Mouse (Mus musculus) liver, adult 2 months (tissue): ENCODE measurements at regions not wholly inside any gene's neighbourhood (a gene's known extent, or its start where the extent isn't known, plus 50 kb on each side); places are given as distances from the start of the nearest gene placed in this dataset.

Experiments used
- DNase-seq: peaks from one replicate; pipeline ENCODE4 v3.0.0-alpha.2; 2011; ENCODE audit warnings: low read depth, low spot score; ENCODE audit errors: extremely low read depth
- H3K27ac ChIP-seq: fragments of 200-500 bp; replicated peaks from 2 replicates; pipeline ENCODE4 v1.5.1; 2012; ENCODE audit warnings: low read depth, mild to moderate bottlenecking, control low read depth, inconsistent platforms, low read length; ENCODE audit not compliant: insufficient read depth
- H3K27me3 ChIP-seq: fragments of 200-500 bp; 2 replicates; pipeline ENCODE4 v1.6.1; 2012; ENCODE audit warnings: mild to moderate bottlenecking, moderate library complexity, low read length, inconsistent platforms; ENCODE audit not compliant: control insufficient read depth, insufficient read depth
- H3K36me3 ChIP-seq: fragments of 200-500 bp; 2 replicates; pipeline ENCODE4 v1.6.1; 2012; ENCODE audit warnings: low read length, inconsistent platforms; ENCODE audit not compliant: control insufficient read depth, insufficient read depth
- H3K4me1 ChIP-seq: fragments of 200-500 bp; 2 replicates; pipeline ENCODE4 v1.6.1; 2011; ENCODE audit warnings: low read length; ENCODE audit not compliant: control insufficient read depth, insufficient read depth
- H3K4me3 ChIP-seq: fragments of 200-500 bp; 2 replicates; pipeline ENCODE4 v1.5.1; 2011; ENCODE audit warnings: low read depth, mild to moderate bottlenecking, control low read depth, low read length, moderate library complexity; ENCODE audit not compliant: insufficient read depth
- H3K79me2 ChIP-seq: fragments of 200-500 bp; 2 replicates; pipeline ENCODE4 v1.6.1; 2012; ENCODE audit warnings: inconsistent platforms, mild to moderate bottlenecking, low read length, moderate library complexity; ENCODE audit not compliant: control insufficient read depth, insufficient read depth
- H3K9ac ChIP-seq: fragments of 200-500 bp; 2 replicates; pipeline ENCODE4 v1.6.1; 2012; ENCODE audit warnings: low read depth, mild to moderate bottlenecking, control low read depth, inconsistent platforms, low read length
- CTCF ChIP-seq: fragments of 200-500 bp; IDR thresholded peaks from 2 replicates; pipeline ENCODE4 v1.5.1; 2011; ENCODE audit warnings: low read depth, low read length, control low read depth
- POLR2A ChIP-seq: fragments of 200-500 bp; IDR thresholded peaks from 2 replicates; pipeline ENCODE4 v1.6.1; 2011; ENCODE audit warnings: low read length, control low read depth; ENCODE audit not compliant: insufficient read depth; ENCODE audit errors: extremely low read depth
- WGBS: fragments of 180-500 bp; shearing (Covaris S2); methylation state at CpG from one replicate; pipeline ENCODE4 v1.1.7; 2018; 5-methylcytosine and 5-hydroxymethylcytosine counted together

DNA sequence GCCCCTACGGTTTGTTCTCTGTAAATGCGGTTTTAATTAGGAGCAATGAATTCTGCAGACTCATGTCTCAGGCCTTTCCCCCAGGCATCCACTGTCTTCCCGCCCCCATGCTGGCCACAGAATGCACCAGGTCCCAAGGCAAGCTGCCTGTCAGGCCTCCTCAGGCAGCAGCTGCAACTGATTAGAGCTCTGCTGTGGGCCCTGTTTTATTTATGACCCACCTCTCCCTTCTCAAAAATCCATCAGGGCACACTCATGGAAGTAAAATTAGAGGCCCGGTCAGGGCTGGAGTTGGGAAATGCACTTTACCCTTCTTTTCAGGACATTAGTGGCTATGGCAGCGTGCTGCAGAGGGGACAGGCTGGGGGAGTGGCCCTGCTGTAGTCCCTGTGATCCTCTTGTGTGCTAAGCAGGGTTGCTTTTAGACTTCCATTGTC is 93.9 kb upstream of the S1pr3 start:
- no peak overlapping the region for H3K27ac ChIP-seq
- no peak for DNase-seq
- TF ChIP-seq CTCF: no peak
- WGBS: 64% methylated on average over 5 of the region's 5 CpGs
- H3K4me3 ChIP-seq: no peak overlapping the region
- H3K4me1 ChIP-seq: no peaks in the 10 kb centered on the region; the same call in 1 of the 2 replicates
- H3K9ac ChIP-seq: no peak overlapping the region
- no peaks in the 10 kb centered on the region for H3K27me3 ChIP-seq
- no peaks in the 10 kb centered on the region for H3K79me2 ChIP-seq
- H3K36me3 ChIP-seq: no peaks in the 10 kb centered on the region

DNA sequence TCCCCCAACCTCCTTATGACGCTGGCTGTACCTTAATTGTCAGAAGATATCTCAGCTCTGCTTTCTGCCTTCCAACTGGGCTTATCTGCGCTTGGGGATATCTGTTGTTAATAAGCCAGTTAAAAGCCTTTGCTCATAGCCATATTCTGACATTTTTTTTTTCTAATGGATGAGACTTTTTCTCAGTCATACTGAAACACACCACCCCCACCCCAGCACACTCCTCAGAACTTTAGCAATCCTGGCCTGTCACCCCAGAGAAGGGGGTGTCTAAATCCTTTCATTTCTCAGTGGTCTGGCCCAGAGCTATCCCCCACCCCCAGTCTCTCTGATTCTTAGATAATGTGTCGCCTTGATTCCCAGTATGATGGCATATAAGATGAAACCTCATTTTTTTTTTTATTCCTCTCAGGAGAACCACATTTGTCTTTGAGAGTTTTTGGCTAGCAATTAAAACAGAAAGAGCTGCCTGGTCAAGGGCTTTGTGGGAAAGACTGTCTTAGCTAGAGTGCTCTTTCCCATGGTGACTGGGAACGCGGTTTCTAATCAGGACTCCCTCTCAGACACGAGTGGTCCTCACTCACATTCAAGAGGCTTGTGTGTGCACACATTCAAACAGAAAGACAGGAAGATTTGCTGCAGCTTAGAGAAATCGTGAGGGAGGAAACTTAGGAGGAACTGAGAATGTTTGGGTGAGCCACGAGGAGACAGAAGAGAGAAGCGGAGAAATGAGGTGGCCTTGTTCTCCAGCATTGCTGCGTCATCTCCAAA is 93.2 kb upstream of the S1pr3 start:
- Histone ChIP-seq H3K9ac (no peak overlapping the region), H3K36me3 (no peaks in the 10 kb centered on the region), H3K4me3 (no peak overlapping the region), H3K27me3 (no peaks in the 10 kb centered on the region), H3K4me1 (no peaks in the 10 kb centered on the region; the same call in 1 of the 2 replicates), H3K27ac (0 out of 2 replicates have a peak overlapping the region, but pooled peaks have one; percentile 30), H3K79me2 (no peaks in the 10 kb centered on the region)
- WGBS: 67% methylated on average over 10 of the region's 10 CpGs
- TF ChIP-seq POLR2A (no peak), CTCF (no peak)
- peak; percentile 15 for DNase-seq

DNA sequence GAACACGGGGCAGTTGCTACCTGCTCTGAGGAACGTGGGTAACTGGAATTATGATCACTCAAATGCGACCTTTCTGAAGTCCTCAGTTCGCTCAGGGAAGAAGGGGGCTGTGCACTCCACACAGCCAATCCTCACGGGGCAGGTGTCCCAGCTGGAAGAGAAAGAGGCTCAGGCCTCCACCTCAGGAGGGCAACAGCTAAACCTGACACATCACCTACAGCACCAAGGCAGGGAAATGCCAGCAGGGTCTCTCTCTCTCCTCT is 92.7 kb upstream of the S1pr3 start:
- 71% methylated on average over 5 of the region's 5 CpGs for WGBS
- Histone ChIP-seq H3K27ac (0 out of 2 replicates have a peak overlapping the region, but pooled peaks have one; percentile 30), H3K4me3 (no peak overlapping the region), H3K79me2 (no peaks in the 10 kb centered on the region), H3K4me1 (no peaks in the 10 kb centered on the region; the same call in 1 of the 2 replicates), H3K27me3 (no peaks in the 10 kb centered on the region), H3K36me3 (no peaks in the 10 kb centered on the region), H3K9ac (no peak overlapping the region)
- no peak for TF ChIP-seq CTCF
- no peak for TF ChIP-seq POLR2A
- no peak for DNase-seq

DNA sequence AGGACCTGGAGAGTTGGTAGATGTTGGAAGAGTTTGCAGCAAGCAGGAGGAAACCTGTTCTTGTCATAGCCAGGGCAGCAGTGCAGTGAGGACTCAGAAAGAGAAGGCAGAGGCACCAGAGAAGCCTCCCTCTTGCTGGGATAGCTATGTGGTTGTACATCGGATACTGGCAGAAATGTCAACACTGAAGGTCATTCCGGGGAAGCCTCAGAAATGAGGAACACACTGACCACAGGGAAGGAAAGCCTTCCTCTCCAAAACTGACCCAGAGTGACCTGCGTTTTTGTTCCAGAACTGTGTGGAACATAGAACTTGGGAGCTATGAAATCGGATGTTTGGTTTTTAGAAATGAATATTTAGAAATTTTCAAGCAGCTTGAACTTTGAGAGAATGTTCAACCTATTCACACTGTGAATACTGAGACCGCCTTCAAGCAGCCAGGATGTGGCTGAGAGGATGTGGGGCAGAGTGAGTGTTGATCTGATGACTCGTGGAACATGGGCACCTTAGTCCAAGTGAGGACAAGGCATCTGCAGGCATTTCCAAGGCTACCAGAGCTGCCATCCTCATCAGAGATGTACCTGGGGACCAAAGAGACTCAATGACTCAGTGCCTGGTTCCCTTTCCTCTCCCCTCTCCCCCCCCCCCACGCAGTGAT is 85.3 kb upstream of the S1pr3 start:
- Histone ChIP-seq H3K27me3 (no peaks in the 10 kb centered on the region), H3K4me1 (no peaks in the 10 kb centered on the region), H3K9ac (no peak overlapping the region), H3K36me3 (no peaks in the 10 kb centered on the region), H3K27ac (0 out of 2 replicates have a peak overlapping the region, but pooled peaks have one; percentile 4), H3K79me2 (no peaks in the 10 kb centered on the region), H3K4me3 (no peak overlapping the region)
- TF ChIP-seq CTCF (no peak), POLR2A (no peak)
- 59% methylated on average over 7 of the region's 7 CpGs for WGBS
- peak; percentile 55 for DNase-seq

DNA sequence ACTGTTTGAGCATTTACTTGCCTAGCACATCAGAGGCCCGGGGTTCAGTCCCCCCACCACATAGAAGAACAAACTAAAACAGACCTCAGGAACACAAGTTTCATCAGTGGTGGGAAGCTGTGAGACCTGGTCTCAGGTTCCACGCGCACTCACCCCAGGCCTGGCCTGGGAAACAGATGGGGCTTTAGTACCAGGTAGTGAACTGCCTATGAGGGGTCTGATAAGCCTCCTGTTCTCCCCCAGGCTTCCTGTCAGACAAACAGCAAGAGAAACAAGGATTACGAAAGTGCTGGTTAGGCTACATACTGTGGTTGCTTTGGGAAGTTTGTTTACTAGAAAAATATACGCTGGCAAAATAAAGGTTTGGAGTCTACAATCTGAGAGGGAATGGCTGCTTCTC is 83.7 kb upstream of the S1pr3 start:
- 59% methylated on average over 5 of the region's 5 CpGs for WGBS

DNA sequence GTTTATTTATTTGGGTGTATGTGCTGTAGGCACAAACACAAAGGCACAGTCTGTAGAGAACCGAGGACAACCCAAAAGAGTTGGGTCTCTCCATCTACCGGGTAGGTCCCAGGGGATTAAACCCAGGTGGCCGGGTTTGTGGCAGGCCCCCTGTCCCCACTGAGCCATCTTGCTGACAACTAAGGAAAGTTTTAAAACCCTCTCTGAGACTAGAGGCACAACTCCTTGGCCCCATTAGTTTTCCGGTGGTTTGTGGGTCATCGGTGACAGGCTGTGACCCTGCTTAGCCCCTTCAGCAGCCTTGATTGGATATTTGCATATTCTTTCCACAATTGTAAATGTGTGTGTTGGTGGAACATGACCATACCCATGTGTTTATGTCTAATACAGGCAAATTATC is 83.1 kb upstream of the S1pr3 start:
- no peaks in the 10 kb centered on the region for H3K4me1 ChIP-seq
- H3K36me3 ChIP-seq: no peaks in the 10 kb centered on the region
- H3K27ac ChIP-seq: no peak overlapping the region
- H3K9ac ChIP-seq: no peak overlapping the region
- no peaks in the 10 kb centered on the region for H3K27me3 ChIP-seq
- H3K79me2 ChIP-seq: no peaks in the 10 kb centered on the region
- DNase-seq: no peak
- H3K4me3 ChIP-seq: no peak overlapping the region
- no peak for TF ChIP-seq POLR2A
- no peak for TF ChIP-seq CTCF
- WGBS: 82% methylated on average over 5 of the region's 5 CpGs

More for the DNA sequence above, 83.7 kb upstream of the S1pr3 start:
- Histone ChIP-seq H3K4me3 (no peak overlapping the region), H3K79me2 (no peaks in the 10 kb centered on the region), H3K36me3 (no peaks in the 10 kb centered on the region), H3K9ac (no peak overlapping the region), H3K27me3 (no peaks in the 10 kb centered on the region), H3K27ac (no peak overlapping the region), H3K4me1 (no peaks in the 10 kb centered on the region)
- no peak for DNase-seq
- TF ChIP-seq CTCF (no peak), POLR2A (no peak)
